Mouse (Mus musculus) heart, adult 2 months (tissue): Measurements from ENCODE around the gene Snrk.

ENCODE experiments used
- EP300 ChIP-seq: fragments of 200-500 bp; IDR thresholded peaks from 2 replicates; pipeline ENCODE4 v1.6.1; 2011; ENCODE audit warnings: low read depth, low read length, control low read depth; ENCODE audit not compliant: insufficient read depth
- POLR2A ChIP-seq: fragments of 200-500 bp; IDR thresholded peaks from 2 replicates; pipeline ENCODE4 v1.6.1; 2011; ENCODE audit warnings: mild to moderate bottlenecking, low read depth, low read length, control low read depth; ENCODE audit not compliant: insufficient read depth

- TF ChIP-seq EP300 (no peak), POLR2A (no peak)
Measured at GRCm38 (mm10) chr9:122091171-122091570, 25.9 kb upstream of the Snrk start.
